Mouse (Mus musculus): ENCODE measurements around the gene Foxp3. TPM values are rescaled to one million over a fixed set of nuclear protein-coding genes. Genes with fewer than 3 reads are reported as not detected.

The Foxp3 gene
- total RNA-seq (2021) = under 1 TPM in 1 of 2 experiments, not detected in 1; 0.26 TPM

DNA sequence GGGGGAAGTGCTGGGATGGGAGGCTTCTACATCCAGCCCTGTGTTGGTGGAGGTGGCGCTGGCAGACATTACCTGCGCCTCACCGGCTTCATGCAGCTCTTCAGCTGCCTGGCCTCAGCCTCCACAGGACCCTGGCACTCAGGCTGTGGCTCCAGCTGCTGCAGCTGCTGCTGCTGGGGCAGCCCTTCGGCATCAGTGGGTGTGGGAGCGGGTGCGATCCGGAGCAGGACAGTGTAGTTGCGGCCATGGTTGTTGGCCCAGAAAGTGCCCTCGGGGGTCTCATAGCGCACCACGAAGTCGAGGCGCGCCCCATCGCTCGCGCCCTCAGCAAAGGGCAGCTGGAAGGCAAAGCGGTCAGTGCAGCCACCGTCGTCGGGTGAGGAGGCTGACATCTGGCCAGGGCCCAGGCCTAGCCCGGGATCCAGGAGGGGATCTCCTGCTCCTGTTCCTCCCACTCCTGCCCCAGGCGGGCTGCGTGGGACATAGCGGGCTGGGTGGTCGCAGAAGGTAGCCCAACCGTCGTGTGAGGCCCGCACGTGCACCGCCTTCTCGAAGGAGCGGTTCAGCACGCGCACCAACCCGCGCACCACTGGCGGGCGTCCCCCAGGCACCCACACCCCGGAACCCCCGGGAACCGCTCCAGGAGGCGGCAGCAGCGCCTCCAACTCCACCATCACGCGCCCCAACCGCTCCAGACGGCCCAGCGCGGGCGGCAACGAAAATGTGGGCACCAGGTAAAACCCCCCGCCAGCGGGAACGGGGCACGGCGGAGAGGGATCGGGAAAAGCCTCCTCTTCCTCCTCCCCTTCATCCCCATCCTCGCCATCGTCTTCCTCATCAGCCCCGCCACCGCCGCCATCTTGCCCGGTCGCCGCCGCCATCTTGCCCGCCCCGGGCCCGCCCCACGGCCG is at the start of gene Foxp3:
Gene Foxp3 (plus strand): TSS at position 469 of the 911 bp plus-strand sequence.
- intact Hi-C loops (cut with DNase I) = loop anchor here (10.0 kb wide), 1 partner anchor 99 kb away; no protein-coding TSS in a partner anchor
- peak; percentile 50 for DNase-seq

DNA sequence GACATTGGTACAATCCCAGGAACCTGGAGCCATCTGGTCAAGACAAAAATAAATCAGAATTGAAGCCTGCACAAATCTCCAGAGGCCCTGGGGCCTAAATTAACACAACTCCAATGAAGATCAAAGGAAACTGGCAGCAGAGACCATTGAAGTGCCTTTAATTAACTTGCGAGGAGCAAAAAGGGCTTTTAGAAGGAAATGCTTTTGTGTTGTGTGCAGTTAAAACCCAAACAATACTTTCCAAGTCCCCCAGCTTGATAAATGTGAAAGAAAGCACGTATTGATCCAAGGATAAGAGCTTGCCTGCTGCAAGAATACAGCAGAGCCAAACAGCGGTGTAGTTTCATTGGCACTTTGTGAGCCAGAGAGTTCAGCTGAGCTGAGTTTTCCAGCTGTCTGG is 48.5 kb upstream of the Foxp3 start:
- intact Hi-C loops (cut with DNase I) = no loop called here
- no peak for DNase-seq

DNA sequence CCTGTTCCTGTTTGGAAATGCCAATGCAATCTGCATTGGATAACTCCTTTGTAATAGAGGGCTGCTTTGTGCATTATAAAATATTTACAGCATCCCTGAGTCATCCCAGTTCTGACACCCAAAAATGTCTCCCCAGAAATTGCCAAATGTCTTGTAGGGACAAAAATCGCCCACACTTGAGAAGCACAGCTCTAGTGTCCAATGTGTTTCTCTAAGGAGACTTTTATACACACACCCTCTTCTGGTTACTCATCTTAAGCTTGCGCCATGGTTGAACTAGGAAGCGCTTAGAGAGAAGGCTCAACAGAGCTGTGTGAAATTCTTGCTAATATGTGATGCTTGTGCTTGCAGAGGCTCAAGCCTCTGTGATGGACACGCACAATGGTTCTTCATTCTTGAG is 20.0 kb upstream of the Foxp3 start:
- intact Hi-C loops (cut with DNase I) = no loop called here
- DNase-seq = no peak

DNA sequence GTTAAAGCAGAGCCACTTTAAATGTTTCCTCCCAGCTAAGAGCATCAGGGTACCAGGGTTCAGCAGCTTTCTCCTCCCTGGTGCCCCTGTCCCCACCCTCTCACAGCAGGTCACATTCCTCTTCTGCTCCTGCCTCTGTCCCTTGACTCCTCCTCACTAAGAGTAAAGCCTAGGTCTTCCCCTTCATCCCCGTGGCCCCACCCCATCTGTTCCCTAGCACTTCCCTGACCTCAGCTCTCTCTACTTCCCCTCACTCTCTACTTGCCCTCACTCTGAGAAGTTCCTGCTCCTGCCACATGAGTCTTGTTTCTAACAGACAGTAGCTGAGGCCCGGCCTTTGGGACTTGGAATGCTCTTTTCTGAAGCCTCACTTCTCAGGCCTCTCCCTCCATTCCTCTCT is 10.4 kb upstream of the Foxp3 start:
- intact Hi-C loops (cut with DNase I) = no loop called here
- no peak for DNase-seq

DNA sequence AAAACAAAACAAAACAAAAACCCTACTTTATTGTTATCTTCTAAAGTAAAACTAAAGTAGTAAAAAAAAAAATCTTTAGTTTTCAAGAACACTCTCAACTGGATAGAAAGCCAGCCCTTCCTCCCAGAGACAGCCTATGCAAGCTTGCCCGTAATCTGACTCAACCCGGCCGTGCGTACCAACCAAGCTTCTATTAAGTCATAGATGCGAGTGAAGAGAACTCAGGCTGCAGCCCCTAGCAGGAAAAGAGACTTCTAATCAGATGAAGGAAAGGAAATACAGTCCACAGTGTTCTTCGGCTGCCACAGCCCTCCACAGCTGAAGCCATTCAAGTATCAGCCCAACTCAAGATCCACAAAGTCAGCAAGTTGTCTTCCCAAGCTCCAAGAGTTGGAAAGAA is 7.1 kb upstream of the Foxp3 start:
- DNase-seq = no peak
- intact Hi-C loops (cut with DNase I) = no loop called here

DNA sequence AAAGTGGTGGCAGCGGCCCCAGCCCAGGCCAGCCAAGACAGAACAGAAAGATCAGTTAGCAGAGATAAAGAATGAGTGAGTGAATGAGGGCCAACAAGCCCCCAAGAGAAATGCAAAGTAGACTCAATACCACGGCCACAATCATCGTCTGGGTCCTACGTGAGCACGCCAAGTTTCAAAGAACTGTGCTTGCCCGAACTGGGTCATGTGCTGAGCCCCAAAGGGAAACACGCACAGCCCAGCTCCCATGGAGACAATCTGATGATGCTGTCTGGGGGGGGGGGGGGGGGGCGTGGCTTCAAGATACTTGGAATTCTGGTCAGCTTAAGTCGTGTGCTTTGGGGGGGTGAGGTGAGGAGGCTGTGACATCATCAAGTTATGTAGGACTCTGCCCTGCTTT is 6.0 kb upstream of the Foxp3 start:
- intact Hi-C loops (cut with DNase I) = no loop called here
- no peak for DNase-seq

DNA sequence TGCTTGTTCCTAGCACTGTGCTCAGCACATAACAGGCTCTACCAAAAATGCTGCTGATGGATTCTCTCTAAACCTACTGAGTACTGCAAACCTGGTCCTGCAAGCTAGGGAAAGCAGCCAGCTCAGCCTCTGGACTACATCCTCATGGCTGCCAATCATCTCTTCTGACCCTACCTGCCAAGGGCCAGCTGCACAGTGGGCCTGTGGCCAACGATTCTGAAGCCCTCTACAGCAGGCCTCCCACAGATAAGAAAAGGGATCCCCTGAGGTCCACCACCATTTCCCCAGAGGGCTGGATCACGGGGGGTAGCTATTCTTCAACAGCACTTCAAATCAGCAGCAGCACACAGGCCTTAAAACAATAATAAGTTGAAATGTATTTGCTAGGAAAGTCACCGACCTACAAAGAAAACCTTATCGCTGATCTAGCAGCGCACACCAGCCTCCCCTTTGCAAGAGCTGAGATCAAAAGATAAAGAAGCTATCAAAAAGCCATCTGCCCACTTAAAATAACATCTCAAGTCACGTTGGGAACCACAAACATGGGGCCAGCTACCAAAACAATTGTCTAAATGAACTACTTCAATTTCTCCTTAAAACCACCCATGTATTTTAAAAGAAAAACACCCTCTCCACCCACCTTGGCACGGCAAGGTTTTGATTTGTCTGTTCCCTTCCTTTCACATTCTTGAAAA is 2.8 kb upstream of the Foxp3 start:
- intact Hi-C loops (cut with DNase I) = loop anchor here (10.0 kb wide), 1 partner anchor 96 kb away; no protein-coding TSS in a partner anchor
- DNase-seq = peak; percentile 18

DNA sequence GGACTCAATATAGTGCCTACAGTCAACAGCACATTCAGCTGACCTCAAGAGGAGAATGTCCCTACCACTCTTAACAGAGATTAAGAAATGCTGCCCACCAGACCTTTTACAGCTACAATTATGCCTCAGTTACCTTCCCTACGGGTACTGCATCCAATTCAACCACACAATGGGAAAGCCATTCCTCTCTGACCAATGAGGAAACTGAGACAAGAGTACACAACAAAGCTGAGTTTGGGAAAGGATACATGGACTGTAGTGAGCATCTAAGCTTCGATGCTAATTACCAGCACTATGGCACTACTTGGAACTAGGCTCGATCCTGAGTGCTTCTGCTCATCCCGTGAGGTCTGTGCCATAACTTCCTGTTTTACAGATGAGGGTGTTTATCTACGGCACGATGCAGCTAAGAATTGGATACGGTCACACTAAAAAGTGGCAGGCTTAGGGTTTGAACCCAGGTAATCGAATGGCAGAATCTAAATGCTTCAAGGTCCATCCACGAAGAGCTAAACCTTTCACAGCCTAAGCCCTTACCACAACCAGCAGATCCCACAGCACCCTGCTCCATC is 1.8 kb upstream of the Foxp3 start:
- no peak for DNase-seq
- intact Hi-C loops (cut with DNase I) = loop anchor here (10.0 kb wide), 1 partner anchor 97 kb away; no protein-coding TSS in a partner anchor

DNA sequence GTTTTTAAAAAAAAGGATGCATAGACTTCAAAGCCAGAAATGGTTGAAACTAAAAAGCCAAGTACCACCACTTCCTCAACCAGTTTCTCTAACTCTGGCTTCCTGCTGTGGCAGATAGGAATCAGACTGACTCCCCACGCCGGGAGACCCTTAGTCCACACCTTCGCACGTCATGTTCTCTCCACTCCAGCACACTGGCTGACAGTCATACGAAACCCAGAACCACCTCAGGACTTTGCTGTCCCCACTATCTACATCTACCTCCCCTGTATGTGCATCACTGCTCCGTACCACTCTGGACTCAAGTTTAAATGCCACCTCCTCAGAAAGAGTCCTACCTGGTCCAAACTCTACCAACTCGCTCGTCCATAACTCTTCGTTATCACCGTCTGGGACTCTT is 978 bp upstream of the Foxp3 start:
- DNase-seq = no peak
- intact Hi-C loops (cut with DNase I) = loop anchor here (10.0 kb wide), 1 partner anchor 98 kb away; no protein-coding TSS in a partner anchor

DNA sequence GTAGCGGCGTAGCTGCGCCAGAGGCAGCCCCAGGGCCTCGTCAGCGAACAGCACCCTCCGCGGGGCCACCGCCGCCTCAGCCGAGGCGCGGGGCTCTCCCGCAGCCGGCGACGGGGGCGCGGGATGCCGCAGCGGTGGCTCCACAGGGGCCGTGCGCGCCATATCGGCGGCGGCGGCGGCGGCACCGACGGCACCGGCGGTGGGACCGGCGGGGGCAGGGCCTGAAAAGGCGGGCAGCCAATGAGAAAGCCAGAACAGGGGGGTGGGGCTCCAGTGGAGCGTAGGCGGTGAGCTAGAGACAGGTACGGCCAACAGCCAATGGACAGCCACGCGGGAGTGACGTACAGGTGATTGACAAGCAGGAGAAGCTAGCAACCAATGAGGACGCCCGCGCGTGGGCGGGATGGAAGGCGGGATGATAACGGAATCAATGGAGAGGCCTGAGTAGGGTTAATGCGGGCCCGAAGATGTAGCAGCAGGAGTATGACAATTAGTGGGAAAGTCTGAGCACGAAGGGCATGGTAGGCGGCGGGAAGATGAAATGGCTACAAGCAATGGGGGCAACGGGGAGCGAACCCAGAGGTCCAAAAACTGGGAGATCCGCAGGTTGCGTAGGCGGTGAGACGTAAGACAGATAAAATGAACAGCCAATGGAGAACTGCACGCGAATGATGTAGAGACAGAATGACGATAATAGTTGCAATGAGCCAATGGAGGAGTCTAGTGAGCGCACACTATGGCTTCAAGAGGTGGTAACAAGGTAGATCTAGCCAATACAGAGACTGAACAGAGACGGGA is 842 bp downstream of the Foxp3 start, which contains the start of gene Ppp1r3f:
Gene Ppp1r3f (minus strand): TSS at position 197 of the 798 bp plus-strand sequence.
- DNase-seq = peak; percentile 95
- intact Hi-C loops (cut with DNase I) = loop anchor here (10.0 kb wide), 1 partner anchor 99 kb away; no protein-coding TSS in a partner anchor

DNA sequence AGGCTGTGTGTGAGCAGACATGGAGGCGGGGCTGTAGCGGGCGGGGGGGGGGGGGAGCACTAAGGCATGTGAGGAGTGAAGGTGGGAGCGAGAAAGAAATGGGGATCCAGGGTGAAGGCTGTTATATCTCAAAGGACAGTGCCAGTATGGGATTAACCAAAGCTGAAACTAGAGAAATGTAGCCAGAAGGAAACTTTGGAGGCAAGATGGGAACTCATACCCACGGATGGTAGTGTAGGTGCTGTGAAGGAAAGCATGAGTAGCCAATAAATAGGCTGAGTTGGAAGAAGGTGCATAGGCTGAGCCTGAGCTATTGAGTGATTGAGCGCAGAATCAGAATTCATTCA is 1.4 kb downstream of the Foxp3 start:
- intact Hi-C loops (cut with DNase I) = loop anchor here (10.0 kb wide), 1 partner anchor 100 kb away; no protein-coding TSS in a partner anchor
- no peak for DNase-seq

DNA sequence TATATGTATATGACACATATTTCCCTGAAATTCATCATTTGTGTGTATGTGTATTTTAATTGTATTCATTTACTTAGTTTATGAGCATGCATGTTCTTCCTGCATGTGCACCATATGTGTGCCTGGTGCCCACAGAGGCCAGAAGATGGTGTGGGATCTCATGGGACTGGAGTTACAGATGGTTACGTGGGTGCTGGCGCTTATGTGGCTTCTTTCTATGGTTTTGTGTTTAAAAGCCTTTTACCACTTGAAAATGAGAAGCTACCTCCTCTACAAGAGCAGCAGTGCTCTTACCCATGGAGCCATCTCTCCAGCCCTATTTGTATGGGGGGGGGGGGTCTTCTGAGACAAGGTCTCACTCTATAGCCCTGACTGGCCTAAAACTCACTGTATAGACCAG is 7.7 kb downstream of the Foxp3 start:
- no peak for DNase-seq
- intact Hi-C loops (cut with DNase I) = no loop called here

DNA sequence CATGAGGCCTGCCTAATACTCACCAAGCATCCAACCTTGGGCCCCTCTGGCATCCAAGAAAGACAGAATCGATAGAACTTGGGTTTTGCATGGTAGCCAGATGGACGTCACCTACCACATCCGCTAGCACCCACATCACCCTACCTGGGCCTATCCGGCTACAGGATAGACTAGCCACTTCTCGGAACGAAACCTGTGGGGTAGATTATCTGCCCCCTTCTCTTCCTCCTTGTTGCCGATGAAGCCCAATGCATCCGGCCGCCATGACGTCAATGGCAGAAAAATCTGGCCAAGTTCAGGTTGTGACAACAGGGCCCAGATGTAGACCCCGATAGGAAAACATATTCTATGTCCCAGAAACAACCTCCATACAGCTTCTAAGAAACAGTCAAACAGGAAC is 10.4 kb downstream of the Foxp3 start:
- intact Hi-C loops (cut with DNase I) = no loop called here
- DNase-seq = no peak

DNA sequence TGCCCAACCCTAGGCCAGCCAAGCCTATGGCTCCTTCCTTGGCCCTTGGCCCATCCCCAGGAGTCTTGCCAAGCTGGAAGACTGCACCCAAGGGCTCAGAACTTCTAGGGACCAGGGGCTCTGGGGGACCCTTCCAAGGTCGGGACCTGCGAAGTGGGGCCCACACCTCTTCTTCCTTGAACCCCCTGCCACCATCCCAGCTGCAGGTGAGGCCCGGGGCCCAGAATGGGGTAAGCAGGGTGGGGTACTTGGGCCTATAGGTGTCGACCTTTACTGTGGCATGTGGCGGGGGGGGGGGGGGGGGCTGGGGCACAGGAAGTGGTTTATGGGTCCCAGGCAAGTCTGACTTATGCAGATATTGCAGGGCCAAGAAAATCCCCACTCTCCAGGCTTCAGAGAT is 12.9 kb downstream of the Foxp3 start:
- intact Hi-C loops (cut with DNase I) = no loop called here
- no peak for DNase-seq

DNA sequence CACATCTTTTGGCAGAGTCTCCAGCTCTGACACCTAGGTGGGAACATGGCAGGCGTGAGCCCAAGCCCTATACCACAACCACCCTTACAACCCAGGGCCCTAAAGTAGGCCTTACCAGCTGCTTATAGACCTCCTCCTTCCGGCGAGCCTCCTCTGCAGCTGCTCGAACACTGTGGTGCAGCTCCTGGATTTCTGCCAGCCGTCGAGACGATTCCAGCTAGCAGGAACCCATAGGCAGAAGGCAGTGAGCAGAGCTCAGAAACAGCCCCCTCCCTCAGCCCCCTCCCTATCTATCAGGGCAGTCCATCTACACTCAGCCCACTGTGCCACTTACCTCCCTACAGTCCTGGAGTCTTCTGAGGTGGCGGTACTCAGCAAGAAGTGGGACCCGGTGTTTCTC is 21.9 kb downstream of the Foxp3 start:
- intact Hi-C loops (cut with DNase I) = no loop called here
- DNase-seq = peak; percentile 45

DNA sequence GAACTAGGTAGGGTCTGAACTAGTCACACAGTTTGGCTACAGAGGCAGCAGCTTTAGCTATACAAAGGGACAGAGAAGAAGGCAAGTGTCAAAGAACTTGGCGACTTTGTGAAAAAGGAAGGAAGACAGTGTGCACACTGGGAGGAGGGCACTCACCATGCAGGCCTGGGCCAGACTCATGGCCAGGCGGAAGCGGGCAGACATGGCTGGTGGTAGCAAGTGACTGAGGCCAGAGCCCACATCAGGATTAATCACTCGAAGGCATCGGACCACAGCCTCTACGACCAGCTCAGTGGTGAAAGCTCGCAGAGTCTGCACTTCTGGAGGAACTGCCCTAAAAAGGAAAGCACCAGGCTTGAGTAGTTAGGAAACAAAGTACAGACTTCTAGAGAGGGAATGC is 30.6 kb downstream of the Foxp3 start:
- intact Hi-C loops (cut with DNase I) = no loop called here
- no peak for DNase-seq

DNA sequence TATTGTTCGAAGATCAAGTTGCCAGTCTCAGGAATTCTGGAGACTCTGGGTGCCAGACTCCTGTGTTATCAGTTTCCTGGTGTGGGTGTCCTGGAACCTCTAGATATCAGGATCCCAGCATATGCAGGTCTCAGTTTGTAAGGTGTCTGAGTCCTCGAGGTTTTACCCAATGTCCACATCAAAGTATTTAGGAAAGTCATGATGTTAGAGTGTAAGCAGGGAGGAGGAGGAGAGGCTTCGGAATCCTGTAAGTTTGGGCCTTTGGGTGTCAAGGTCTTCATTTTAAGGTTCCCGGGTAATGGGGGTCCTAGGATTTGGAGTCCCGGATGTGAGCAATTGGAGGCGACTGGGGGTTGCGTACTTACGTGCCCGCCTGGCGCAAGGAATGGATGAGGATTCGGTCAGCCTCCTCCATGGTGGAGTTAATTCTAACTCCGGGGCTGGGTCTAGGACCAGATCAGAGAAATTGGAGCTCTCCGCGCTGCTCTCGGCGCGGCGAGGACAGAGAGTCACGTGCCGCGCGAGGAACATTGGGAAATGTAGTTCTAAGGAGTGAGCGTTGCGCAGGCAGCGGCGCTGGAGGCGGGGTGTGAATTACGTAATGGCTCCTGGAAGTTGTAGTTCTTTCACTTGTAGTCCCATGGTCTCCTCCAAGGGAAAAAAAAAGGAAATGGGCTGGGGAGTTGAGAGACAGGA is 31.6 kb downstream of the Foxp3 start, which contains the start of gene Ccdc22:
Gene Ccdc22 (minus strand): TSS at position 639 of the 696 bp plus-strand sequence.
- intact Hi-C loops (cut with DNase I) = no loop called here
- DNase-seq = peak; percentile 83

DNA sequence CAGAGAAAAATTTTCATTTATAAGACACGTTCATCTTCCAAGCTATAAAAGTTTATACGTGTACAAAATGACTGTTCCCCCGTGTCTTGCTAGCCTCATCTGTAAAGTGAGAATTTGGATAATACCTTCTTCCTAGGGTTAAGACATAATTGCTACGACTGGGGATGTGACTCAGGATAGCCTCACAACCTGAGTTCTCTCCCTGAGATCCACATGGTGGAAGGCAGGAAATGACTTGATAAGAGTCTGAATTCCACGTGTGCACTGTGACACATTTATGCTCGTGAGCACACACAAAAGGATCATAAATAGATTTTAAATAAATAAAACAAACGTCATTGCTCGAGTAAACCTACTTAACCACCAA is 32.1 kb downstream of the Foxp3 start:
- no peak for DNase-seq
- intact Hi-C loops (cut with DNase I) = no loop called here

DNA sequence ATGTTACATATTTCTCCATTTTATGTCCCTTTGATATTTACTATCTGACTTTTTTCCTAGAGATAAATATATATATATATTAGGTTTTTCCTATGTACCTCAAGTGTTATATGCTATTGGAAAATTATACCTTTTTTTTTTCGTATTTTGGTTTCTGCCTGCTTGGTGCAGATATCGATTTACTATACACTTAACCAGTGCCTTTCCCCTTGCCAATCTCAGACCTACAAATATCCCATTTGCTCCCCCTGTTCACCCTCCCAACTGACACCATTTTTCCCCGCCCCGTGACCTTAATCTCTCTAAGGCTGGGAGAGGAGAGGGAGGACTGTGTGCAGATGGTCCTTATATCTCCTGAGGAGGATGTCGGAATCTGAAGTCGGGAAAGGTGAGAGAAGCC is 33.3 kb downstream of the Foxp3 start, which contains the start of gene Cacna1f:
Gene Cacna1f (plus strand): TSS at position 301 of the 400 bp plus-strand sequence.
- intact Hi-C loops (cut with DNase I) = no loop called here

DNA sequence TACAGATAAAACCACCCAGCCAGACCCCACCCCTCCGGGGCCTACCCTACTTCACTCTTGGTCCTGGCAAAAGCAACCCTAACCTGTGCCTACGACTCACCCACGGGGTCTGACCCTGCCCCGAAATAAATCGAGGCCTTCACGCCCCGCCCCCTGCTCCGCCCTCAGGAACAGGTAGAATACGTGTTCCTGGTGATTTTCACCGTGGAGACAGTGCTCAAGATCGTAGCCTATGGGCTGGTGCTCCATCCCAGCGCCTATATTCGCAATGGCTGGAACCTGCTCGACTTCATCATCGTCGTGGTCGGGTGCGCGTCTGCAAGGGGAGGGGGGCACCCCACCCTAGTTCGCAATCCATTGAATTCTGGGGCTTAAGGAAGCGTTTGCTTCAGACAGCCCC is 36.6 kb downstream of the Foxp3 start:
- no peak for DNase-seq
- intact Hi-C loops (cut with DNase I) = no loop called here

More for the DNA sequence above, 33.3 kb downstream of the Foxp3 start, which contains the start of gene Cacna1f:
- DNase-seq = no peak
